Mouse (Mus musculus): ENCODE results near the gene Slc37a1.
"Not testable (repeated sequence)": the region's sequence is repeated elsewhere in the genome, so short reads cannot be mapped to it uniquely, and the experiment has no call there.

The Slc37a1 gene

DNA sequence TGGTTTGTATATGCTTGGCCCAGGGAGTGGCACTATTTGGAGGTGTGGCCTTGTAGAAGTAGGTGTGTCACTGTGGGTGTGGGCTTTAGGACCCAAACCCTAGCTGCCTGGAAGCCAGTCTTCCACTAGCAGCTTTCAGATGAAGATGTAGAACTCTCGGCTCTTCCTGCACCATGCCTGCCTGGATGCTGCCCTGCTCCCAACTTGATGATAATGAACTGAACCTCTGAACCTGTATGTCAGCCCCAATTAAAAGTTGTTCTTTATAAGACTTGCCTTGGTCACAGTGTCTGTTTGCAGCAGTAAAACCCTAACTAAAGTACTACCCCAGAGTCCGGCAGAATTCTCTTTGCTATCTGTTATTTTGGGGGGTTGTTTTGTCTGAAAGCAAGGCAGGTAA, 16.8 kb upstream of the Slc37a1 start:
- DNase-seq, result no peak

DNA sequence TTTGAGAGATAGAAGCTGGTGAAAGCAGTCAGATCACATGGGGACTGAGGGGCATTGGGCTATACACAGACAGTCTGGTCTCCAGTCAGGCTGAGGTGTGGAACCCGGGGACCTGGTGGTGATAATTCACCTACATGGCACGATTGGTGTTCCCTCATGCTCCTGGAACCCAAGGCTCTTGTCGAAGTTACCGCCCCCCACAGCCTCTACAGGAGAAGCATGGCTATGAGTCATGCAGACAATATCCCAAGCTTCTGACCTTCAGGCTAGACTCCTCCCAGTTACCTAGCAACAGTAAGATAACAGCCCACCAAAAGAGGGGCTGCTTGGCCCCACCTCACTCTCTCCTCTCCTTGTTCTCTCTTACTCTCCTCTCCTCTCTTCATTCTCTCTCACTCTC, 16.3 kb upstream of the Slc37a1 start:
- DNase-seq, result no peak

DNA sequence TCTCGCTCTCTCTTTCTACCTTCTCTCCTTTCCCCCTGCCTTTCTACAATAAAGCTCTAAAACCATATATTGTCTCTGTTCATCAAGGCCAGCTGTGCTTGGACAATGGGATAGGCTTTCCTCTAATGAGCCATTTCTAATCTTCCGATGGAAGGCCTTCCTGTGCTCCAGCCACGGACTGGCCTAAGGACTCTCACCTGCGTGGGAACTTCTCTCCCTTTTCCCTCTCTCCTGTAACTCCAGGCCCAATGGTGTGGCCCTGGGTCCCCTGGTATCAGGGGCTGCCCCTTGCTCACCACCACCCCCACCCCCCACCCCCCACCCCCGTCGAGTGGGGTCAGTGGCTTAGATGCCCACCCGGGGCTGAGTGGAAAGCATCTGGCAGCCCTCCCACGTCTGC, 15.9 kb upstream of the Slc37a1 start:
- DNase-seq, result not testable (repeated sequence)

DNA sequence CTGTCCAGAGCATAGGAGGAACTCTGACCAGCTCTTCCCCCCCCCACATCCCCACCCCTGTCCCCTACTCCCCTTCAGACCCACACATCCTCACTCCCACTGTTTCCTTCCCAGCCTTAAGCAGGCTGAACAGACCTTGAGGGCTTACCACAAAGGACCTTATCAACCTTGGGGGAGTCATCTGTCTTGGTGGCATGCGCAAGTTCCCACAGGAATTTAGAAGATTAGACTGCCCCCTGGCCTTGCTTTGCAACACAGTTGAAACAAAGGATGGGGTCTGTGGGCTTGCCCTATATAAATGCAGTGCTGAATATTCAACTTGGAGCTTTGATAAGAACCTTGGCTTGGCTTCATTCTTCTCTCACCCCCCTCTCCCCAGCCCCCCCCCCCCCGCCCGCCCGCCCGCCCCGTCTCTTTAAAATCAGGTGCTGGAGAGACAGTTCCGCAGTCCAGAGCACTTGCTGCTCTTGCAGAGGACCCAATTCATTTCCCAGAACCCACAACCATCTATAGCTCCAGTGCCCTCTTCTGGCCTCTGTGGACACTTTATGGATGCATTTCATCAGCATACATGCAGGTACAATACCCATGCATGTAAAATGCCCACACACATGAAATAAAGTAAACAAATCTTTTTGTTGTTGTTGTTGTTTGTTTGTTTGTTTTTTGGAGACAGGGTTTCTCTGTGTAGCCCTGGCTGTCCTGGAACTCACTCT, 15.3 kb upstream of the Slc37a1 start:
- DNase-seq, result no peak

DNA sequence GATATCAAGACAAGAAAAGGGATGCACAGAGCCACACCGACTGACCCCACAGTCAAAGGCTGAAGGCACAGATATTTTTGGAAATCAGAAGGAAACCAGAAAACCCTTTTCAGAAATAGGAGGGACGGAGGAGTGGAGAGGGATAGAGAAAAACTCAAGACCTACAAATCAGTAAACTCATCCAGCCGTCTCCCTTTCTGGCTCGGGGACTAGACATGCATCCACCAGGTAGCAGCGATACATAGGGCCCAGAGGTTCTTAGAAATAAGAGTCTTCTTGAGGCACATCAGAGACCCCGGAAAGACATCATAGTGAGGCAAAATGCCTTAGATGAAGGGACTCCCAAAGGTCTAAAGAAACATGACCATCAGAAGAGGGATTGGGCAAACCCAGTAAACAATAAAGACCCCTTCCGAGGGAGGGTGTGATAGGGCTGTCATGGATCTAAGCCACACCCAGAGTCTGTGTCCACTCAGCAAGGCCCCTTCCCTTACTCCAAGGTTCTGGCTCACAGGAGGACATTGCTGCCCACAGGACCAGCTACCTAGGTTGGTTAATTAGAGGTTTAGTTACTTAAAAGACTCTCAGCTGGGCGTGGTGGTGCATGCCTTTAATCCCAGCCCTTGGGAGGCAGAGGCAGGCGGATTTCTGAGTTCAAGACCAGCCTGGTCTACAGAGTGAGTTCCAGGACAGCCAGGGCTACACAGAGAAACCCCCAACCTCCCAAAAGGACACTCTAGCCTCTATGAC, 14.0 kb upstream of the Slc37a1 start:
- DNase-seq, result no peak

DNA sequence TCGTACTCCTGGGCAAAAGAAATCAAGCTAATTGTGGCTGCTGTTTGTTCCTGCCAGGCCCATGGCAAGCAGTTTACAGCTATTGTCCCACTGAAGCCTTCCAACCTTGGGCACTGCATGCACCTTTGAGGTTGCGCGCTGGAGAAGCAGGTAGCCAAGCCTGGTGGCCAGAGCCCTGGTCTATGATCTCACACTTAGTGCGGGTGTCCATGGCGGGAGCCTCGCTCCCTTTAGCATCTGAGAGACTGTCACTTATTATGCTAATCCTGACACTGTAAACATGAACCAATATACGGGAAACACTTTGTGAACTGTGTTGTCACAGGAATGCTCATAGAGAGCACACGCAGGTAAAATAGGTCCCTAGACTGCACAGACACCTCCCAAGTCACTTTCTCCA, 13.0 kb upstream of the Slc37a1 start:
- DNase-seq, result no peak

DNA sequence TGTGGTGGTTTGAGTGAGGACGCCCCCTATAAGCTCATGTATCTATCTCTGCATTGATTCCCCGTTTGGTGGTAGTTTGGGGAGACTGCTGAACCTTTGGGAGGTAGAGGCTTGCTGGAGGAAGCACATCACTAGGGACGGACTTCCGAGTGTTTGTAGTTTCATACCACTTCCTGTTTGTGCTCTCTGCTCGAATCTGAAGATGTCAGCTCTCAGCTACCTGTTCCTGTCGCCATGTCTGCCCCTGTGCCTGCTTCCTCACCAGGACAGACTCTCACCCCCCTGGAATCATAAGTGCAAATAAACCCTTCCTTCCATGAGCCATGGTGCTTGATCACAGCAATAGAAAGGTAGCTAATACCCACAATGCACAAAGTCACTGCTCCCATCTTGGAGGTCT, 11.4 kb upstream of the Slc37a1 start:
- no peak for DNase-seq

DNA sequence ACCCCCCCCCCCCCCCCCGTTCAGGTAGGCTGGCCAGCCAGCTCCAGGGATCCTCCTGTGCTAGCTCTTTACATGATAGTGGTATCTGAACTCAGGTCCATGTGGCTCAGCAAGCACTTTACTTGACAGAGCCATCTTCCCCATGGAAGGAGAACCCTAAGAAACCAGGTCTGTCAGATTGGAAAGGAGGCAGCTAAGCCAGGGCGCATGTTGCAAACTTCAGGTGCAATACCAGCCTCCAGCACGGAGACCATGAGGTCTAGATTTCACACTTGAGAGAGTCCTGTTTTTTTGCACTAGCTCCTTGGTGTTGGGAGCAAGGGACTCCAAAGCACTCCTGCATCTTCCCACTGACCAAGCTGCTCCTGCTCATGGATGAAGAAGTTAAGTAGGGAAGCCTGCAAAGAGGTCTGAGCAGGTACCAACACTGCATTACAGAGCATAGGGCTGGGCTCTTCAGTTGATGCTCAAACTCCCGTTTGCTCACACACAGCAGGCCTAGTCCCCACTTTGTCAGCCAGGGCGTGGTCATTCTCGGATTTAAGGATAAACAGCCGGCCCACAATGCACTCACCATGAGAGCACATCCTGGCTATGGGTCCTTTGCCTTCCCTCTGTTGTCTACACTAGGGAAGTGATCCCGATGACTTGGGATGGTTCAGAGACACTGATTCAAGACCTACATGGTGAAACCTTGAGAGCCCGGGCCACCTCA, 10.2 kb upstream of the Slc37a1 start:
- DNase-seq, result no peak

DNA sequence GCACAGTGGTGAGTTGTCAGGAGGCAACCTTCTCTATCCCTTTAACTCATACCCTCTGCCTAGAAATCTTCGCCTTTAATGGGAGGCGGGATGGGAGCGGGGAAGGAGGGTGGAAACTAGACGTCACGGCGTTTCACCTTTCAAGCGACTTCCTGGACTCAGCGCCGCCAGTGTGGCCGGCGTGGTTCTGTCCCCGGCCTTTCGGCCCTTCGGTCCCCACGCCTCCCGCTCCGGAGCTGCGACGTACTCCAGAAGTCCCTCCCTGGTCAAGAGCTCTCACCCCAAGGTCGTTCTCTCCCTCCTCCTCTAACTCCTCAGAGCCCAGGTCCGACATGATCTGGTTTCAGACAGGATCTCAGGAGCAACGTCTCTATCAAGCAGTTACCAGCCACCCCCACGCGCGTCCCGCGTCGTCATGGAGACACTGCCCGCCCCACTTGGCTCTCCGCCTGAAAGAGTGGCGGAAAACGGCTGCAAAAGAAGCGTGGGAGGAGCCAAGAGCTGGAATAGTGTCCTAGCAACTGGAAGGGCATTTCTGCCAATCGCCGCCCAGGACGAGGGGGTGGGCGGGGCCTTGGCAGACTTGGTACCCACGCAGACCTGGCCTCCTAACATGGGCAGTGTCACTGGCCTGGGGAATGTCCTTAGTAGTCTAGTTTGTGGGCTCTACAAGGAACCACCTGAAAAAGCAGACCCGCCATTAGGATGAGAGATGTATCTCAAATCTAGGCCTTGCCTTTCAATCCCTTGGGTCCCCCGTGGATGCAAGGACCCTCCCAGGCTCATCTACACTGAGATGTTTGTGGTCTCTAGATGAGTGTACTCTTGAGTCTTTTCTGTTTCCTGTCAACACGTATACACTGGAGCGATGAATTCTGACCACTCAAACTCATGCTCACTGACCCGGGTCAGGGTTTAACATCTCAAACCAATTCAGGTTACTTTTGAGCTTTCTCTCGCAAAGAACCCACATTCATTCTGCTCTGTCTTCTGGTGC, 9.4 kb upstream of the Slc37a1 start, which contains the start of gene Rsph1:
Gene Rsph1 (minus strand): TSS at position 462 of the 997 bp plus-strand sequence.
- DNase-seq, result peak; percentile 99

DNA sequence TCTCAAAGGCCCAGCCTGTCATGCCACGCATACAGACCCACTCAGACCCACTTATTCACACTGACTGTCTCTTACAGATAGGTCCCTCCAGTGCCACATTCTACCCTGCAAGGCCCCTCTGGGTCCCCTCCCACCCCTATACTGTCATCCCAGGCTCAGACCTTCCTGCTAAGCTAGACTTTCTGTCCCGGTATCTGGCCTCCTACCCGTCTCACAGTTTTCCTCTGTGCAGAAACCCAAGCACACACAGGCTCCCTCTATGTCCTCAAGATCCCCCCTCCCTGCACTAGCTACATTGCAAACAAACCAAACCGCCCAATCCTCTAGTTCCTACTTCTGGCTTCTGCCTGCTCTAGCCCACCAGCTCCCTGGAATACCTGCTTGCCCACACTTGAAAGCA, 8.7 kb upstream of the Slc37a1 start:
- DNase-seq, result no peak

DNA sequence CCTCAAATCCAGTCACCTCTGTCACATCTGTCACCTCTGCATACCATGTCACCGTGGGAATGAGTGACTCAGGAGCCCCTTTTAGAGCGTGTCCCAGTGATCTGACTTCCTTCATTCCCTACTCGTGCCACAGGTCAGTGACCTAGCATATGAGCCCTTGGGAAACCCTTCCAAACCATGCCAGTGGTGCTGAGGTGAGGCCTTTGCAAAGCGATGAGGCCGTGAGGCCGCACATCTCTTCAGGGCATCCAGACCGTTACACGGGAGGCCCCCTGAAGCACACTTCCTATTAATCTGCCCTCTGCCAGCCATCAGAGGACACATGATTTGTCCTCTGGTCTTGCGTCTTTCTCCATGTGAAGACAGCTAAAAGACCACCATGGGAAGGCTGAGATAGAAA, 7.1 kb upstream of the Slc37a1 start:
- DNase-seq, result no peak

DNA sequence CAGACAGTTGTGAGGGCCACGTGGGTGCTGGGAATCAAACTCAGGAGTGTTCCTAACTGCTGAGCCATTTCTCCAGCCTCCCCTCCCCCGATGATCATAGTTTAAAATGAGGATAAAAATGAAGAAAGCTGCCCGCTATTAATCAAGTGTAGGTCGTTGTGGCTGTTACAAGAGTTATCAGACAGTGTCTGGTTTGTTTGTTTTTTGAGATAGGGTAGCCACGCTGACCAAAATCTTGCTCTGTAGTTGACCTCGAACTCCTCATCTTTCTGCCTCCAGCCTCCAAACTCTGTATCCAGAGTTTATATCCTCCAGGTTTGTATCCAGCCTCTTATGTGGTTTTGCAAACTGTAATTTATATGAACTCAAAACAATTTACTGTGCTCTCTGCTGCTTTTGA, 6.3 kb upstream of the Slc37a1 start:
- no peak for DNase-seq

DNA sequence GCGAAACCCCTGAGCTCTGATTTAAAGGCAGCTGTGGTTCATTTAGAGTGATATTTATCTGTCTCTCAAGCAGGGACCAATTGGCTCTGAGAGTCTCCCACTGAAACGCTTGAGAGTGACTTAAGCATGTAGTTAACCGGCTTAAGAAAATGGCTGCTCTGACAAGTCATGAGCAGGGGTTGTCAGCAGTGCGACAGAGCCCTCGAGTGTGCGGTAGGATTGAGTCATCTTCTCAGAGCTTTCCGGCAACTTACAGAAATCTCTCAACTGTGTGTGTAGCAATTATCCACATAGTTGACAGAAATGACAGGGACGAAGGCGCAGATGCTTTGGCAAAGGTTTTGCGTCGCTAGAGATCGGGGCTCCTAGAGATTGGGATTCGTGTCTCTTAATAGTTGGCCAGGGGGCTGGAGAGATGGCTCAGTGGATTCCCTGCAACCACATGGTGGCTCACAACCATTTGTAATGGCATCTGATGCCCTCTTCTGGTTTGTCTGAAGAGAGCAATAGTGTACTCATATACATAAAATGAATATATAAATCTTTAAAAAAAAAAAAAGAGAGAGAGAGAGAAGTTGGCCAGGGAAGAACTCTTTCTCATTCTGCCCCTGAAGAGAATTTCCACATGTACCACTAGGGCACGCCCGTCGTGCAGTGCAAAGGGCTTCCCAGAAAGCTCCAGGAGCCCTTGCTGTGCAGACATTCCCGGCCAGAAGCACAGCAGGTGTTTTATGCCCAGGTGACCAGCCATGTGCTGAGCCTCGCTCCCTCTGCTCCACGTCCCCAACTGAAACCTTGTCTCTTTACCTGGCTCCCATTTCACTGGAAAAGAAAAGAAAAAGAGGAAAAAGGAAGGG, 4.5 kb upstream of the Slc37a1 start:
- no peak for DNase-seq

DNA sequence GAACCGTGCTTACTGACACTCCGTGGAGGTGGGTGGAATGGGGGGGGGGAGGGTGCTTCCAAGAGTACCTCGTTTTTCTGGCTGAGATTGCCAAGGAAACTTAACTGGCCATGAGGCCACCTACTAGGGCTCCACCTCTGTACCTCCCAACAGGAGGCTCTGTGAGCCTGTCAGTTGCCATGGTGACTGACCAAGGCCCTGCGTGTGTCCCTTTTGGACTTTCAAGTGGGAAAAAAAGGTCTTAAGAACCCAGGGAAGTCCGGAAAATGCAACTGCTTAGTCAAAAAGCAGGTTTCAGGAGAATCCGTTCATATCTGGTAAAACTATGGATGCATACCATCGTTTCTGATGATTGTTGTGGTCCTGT, 3.9 kb upstream of the Slc37a1 start:
- no peak for DNase-seq

DNA sequence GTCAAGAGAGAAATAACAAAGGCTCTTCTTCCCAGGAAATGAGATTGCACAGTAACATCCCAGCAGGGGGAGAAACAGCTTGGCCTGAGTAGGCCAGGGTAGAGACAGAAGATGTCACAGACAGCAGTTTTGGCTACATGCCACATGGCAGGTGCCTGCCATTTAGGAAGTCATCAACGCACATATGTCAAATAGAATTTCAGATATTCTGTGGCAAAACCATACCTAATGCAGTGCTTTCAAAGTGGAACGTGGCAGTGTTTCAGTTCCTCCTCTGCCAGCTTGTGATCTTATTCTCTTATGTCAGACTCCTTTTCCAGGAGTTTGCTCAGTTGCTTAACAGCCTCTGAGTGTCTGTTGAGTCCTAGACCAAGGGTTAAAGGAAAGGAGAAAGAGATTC, 725 bp upstream of the Slc37a1 start:
- no peak for DNase-seq

DNA sequence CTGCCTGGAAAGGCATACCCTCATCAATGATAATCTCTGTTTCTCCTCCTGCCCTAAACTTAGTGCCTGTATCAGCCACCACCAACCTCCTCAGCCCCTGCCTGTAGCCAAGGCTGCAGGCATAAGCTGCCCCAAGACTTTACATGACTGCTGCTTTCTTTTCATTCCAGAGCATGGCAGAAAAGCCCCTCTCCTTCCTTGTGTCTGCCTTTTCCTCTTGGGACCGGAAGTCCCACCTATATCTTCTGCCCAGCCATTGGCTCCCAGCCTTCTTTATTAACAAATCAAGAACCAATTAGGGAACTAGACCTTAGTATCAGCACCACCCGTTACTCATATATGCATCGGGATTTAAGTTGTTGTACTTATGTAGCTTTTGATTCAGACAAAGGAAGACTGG, 624 bp downstream of the Slc37a1 start:
- no peak for DNase-seq

DNA sequence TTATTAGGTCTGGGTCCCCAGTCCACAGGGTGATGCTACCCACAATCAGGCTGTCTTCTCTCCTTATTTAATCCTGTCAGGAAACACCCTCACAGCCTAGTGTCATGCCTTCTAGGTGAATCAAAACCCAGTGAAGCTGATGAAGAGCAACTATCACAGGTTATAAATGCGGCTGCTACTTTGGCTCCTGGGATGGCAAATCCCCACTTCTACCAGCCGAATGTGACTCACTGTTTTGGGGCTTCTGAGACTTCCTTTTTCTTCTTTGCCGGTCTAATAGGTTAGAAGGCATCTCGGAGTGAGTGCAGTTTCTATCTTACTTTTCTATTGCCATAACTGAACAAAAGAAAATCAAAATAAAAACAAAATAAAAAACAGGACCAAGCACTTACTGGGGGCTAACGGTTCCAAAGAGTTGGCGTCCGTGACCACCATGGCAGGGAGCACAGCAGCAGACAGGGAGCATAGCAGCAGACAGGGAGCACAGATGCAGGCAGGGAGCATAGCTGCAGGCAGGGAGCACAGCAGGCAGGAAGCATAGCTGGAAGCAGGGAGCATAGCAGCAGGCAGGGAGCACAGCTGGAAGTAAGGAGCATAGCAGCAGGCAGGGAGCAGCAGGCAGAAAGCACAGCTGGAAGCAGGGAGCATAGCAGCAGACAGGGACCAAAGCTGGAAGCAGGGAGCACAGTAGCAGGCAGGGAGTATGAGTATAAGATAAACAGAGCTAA, 2.6 kb downstream of the Slc37a1 start:
- DNase-seq, result no peak

DNA sequence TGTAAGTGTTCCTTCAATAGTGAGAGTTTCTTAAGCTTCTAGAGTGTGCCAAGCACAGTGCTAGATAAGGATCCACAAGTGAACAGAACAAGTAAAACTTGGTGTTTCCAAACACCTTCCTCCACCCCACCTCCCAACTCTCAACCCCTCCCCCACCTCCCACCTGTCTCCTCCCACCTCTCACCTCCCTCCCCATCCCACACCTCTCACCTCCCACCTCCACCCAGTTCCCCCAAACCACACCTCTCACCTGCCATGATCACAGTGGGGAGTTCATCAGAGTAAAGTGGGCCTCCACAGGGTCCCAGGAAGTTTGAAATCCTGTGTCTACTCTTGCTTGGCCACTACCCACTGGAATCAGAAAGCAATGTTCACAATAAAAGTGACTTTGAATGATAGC, 3.7 kb downstream of the Slc37a1 start:
- DNase-seq, result no peak

DNA sequence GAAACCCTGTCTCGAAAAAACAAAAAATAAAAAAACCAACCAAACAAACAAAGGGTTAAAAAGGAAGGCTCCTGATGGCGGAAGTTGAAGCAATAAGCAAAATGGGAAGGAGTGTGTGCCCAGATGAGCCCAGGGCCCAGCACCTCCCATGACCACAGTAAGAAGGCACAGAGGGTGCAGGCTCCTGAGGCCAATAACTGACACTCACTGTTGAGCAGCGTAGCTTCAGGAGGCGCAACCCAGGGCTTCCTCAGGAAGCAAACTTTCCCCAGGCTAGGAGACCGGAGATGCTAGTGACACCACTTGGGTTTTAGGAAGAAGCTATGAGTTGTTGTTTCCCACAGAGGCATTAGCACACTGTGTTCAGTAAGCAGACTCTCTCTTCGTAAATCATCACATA, 4.3 kb downstream of the Slc37a1 start:
- DNase-seq, result peak; percentile 38

DNA sequence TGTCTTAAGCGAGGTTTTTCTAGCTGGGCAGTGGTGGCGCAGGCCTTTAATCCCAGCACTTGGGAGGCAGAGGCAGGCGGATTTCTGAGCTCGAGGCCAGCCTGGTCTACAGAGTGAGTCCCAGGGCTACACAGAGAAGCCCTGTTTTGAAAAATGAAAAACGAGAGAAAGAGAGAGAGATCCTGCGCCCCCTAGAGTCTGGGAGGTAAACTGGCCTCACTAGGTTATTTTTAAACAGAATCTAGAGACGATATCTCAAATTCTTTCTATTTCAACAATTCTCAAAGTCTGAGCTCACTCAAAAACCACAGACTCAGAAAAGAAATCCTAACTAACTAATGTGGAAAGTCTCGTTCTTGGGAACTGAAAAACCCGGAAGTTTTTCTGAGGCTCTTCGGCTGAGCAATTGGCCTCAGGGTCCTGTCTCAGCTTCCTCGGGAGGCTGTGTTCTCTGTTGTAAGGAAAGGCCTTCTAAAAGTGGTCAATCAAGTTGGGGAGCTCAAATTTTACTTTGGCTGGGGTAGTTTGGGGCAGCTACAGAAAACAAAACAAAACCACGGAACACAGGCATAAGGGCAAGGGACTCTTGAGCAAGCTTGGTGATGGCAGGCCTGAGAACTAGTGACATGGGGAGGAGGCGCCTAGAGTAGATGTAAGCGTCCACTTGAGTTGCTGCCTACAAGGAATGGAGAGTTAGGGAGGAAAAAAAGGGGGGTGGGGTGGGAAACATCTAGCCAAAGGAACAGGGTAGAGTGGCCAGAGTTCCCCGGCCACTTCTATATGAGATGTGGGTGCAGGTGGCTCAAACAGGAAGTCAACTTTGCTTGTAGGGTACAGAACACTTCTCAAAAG, 8.0 kb downstream of the Slc37a1 start:
- DNase-seq, result peak; percentile 38
